In the genomic region with DNA sequence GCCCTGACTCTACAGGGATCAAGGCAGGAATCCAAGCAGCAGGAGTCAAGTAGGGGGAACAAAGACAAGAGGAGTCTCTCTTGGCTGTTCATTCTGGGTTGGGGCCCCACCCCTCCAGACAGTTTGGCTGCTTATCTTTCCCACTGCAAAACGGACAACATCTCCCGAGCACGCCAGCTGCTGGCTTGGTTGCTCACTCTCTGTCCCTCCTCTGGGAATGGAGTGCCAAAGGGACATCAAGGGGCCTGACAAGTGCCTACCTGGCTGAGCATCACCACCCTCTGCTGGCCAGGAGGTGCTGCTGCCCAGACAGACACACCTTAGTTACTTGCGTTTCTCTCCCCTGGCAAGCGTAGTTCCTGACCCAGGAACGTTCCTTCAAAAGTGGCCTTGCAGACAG, we compare ENCODE assay signal across 8 mouse cellular contexts. TPM values are rescaled to one million over a fixed set of nuclear protein-coding genes. Genes with fewer than 3 reads are reported as not detected.
DNase-seq lines count a peak whose midpoint lies in the region; TF ChIP-seq lines count a peak whose summit lies in the region.

No protein-coding gene starts in this region.

- H3K27ac ChIP-seq in kidney, adult 2 months (ENCODE audit: insufficient read depth, low read depth, low read length): no peak overlapping the region

- peak; percentile 63 for TF ChIP-seq CTCF in kidney, adult 2 months (conservative IDR thresholded peaks at IDR 0.05; ENCODE audit: insufficient read depth, insufficient read length, low read depth, low read length)

- H3K36me3 ChIP-seq in kidney, adult 2 months (ENCODE audit: control insufficient read depth, insufficient read depth, low read length): peaks cover 12% of the 10 kb centered on the region; the same call in 1 of the 2 replicates

- WGBS in kidney, adult 2 months: 40% methylated on average over 6 of the region's 6 CpGs

- no peak overlapping the region for H3K4me3 ChIP-seq in kidney, adult 2 months (ENCODE audit: insufficient read depth, low read depth, low read length)

- TF ChIP-seq POLR2A in kidney, adult 2 months (IDR thresholded peaks at IDR 0.05; ENCODE audit: low read depth, low read length): no peak

- DNase-seq in adrenal gland, adult 2 months: peak; percentile 45
- no peak for DNase-seq in adrenal gland, postnatal 25 days
- DNase-seq in NIH3T3 (ENCODE audit: low read depth): peak; percentile 60
- peak; percentile 56 for DNase-seq in gastrocnemius, postnatal 14 days
- DNase-seq in kidney, adult 2 months: peak; percentile 34
- peak; percentile 44 for DNase-seq in lung, postnatal 14 days
- DNase-seq in testis, postnatal 14 days (ENCODE audit: low spot score): peak; percentile 55
- no peak for DNase-seq in B cell, adult 2 months

- H3K4me1 ChIP-seq in kidney, adult 2 months (ENCODE audit: control insufficient read depth, insufficient read depth, low read length): peaks cover 26% of the 10 kb centered on the region

- no peaks in the 10 kb centered on the region for H3K27me3 ChIP-seq in kidney, adult 2 months (replicated peaks; ENCODE audit: control insufficient read depth, insufficient read depth, low read length)

- intact Hi-C loops in gastrocnemius, postnatal 14 days (cut with DNase I; ENCODE audit: low total_unique reads): no loop called here

RNA-seq across cellular contexts. Expression of a gene that starts 25.7 kb away (rescaled TPM):
- 10 to 100 TPM; 76.9 to 91.2 TPM for total RNA-seq in adrenal gland, adult 2 months (2021)
- polyA plus RNA-seq in adrenal gland, adult 2 months (2012; rRNA removed): 204 and 210 TPM in 2 replicates
- 64.5 and 70.0 TPM in 2 replicates for total RNA-seq in adrenal gland, postnatal 25 days (2021)
- 10 to 100 TPM; 15.5 to 17.4 TPM for total RNA-seq in gastrocnemius, postnatal 14 days (2021)
- 115 and 137 TPM in 2 replicates for polyA plus RNA-seq in kidney, adult 2 months (2012; rRNA removed)

RNA-seq across cellular contexts. Expression of a gene that starts 27.1 kb away (rescaled TPM):
- under 1 TPM in 1 of 2 experiments, not detected in 1; 0.90 TPM for total RNA-seq in adrenal gland, adult 2 months (2021)
- 0.51 and 0.67 TPM in 2 replicates for polyA plus RNA-seq in adrenal gland, adult 2 months (2012; rRNA removed)
- total RNA-seq in adrenal gland, postnatal 25 days (2021): not detected in 2 replicates
- under 1 TPM in 1 of 2 experiments, not detected in 1; 0.44 TPM for total RNA-seq in gastrocnemius, postnatal 14 days (2021)
- polyA plus RNA-seq in kidney, adult 2 months (2012; rRNA removed): 0.17 and 0.29 TPM in 2 replicates

Comparison
In these comparisons a context has a peak if more than half of its experiments do, and no peak if none do; other contexts are left out.
1. DNase-seq: peak in adrenal gland, adult 2 months (single experiment), NIH3T3 (single experiment), gastrocnemius, postnatal 14 days (single experiment), kidney, adult 2 months (single experiment), lung, postnatal 14 days (single experiment) and testis, postnatal 14 days (single experiment); none in adrenal gland, postnatal 25 days (single experiment) and B cell, adult 2 months (0 of 2).